Mouse (Mus musculus) liver, embryonic 14.5 days (tissue): ENCODE measurements around the gene 4930590J08Rik. TPM values are rescaled to one million over a fixed set of nuclear protein-coding genes. Genes with fewer than 3 reads are reported as not detected.

Source experiments
- ATAC-seq: fragments of 200-750 bp; cut with Nextera tagmentation; 2 replicates; pipeline ENCODE4 v1.8.0; 2017; ENCODE audit warnings: moderate number of reproducible peaks, mild to moderate bottlenecking, moderate library complexity; ENCODE audit not compliant: insufficient read depth
- DNase-seq, 3 experiments: peaks; one replicate each; pipeline ENCODE4 v3.0.0-alpha.2; 2012 to 2013; ENCODE audit warnings: low read depth in 3 of 3, low spot score in 3 of 3
- H3K27ac ChIP-seq: fragments of 300-500 bp; sonication (generic); 2 replicates; pipeline ENCODE4 v1.5.1; 2014; ENCODE audit warnings: moderate library complexity, mild to moderate bottlenecking, control low read depth, inconsistent platforms
- H3K27me3 ChIP-seq: fragments of 300-500 bp; sonication (generic); 2 replicates; pipeline ENCODE4 v1.6.1; 2014; ENCODE audit warnings: mild to moderate bottlenecking, low read length, moderate library complexity; ENCODE audit not compliant: control insufficient read depth, insufficient read depth
- H3K36me3 ChIP-seq: fragments of 300-500 bp; sonication (generic); replicated peaks from 2 replicates; pipeline ENCODE4 v1.6.1; 2014; ENCODE audit warnings: low read depth; ENCODE audit not compliant: control insufficient read depth, insufficient read depth
- H3K4me1 ChIP-seq, 2 experiments: fragments of 200-500 bp in 1 of 2; fragments of 300-500 bp in 1 of 2; sonication (generic) in 1 of 2; replicated peaks; 2 replicates each; pipeline ENCODE4 v1.6.1; 2012 to 2014; ENCODE audit warnings: antibody characterized with exemption in 1 of 2, inconsistent platforms in 1 of 2, low read length in 1 of 2; ENCODE audit not compliant: control insufficient read depth in 2 of 2, insufficient read depth in 2 of 2
- H3K4me2 ChIP-seq: fragments of 300-500 bp; sonication (generic); 2 replicates; pipeline ENCODE4 v1.6.1; 2014; ENCODE audit warnings: low read depth, mild to moderate bottlenecking, control low read depth, moderate library complexity
- H3K4me3 ChIP-seq, 2 experiments: fragments of 200-500 bp in 1 of 2; fragments of 300-500 bp in 1 of 2; sonication (generic) in 1 of 2; 2 replicates each; pipeline ENCODE4 v1.5.1; 2012 to 2014; ENCODE audit warnings: low read depth in 2 of 2, low read length in 2 of 2, mild to moderate bottlenecking in 2 of 2, control low read depth in 1 of 2, inconsistent platforms in 1 of 2, moderate library complexity in 1 of 2; ENCODE audit not compliant: insufficient read depth in 1 of 2
- H3K9ac ChIP-seq: fragments of 300-500 bp; sonication (generic); replicated peaks from 2 replicates; pipeline ENCODE4 v1.6.1; 2014; ENCODE audit warnings: mild to moderate bottlenecking, control low read depth, moderate library complexity
- H3K9me3 ChIP-seq: fragments of 300-500 bp; sonication (generic); 2 replicates; pipeline ENCODE4 v1.6.1; 2016; ENCODE audit warnings: low read length, mixed read lengths; ENCODE audit not compliant: control insufficient read depth
- CTCF ChIP-seq: IDR thresholded peaks from 2 replicates; pipeline ENCODE4 v1.5.1; 2016; ENCODE audit warnings: antibody characterized with exemption, low read depth, control low read depth
- EP300 ChIP-seq: IDR thresholded peaks from 2 replicates; pipeline ENCODE4 v1.6.1; 2016; ENCODE audit warnings: antibody characterized with exemption, low read depth
- WGBS: fragments of 180-500 bp; shearing (Covaris S2); extraction: QIAGEN DNeasy Blood & Tissue Kit; methylation state at CpG from one replicate; pipeline ENCODE4 v1.1.7; 2014; ENCODE audit not compliant: insufficient replicate concordance; 5-methylcytosine and 5-hydroxymethylcytosine counted together
- polyA plus RNA-seq, 2 experiments: library from polyadenylated mRNA; depleted of rRNA in 1 of 2; stranded (reverse) in 1 of 2; unstranded in 1 of 2; fragments of >200 nt; fragmentation: Nextera tagmentation in 1 of 2; extraction: Ambion mirVana in 1 of 2; gene quantifications; 2 replicates each; pipeline versions ENCODE4 v1.2.1 to v1.2.3; 2012 to 2014

4930590J08Rik gene
- polyA plus RNA-seq, 2 experiments, result 0.11 to 0.17 TPM

DNA sequence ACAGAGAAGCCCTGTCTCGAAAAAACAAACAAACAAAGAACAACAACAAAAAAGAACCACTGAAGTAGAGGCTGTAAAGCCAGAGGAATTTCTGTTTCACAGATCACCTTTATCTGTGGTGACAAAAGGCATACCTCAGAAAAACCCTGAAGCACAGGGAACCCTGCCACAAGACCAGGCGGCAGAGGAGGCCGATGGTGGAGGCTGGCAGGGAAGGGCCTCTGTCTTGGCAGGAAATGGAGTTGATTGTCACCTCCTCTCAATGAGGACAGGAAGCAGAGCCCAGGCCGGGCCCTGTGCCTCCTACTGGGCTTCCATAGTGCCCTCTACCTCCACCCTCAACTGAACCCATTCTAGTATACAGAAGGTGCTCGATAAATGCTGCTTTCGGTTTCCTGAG lies 71.4 kb downstream of the 4930590J08Rik start:
- H3K4me2 ChIP-seq, result no peak overlapping the region
- H3K36me3 ChIP-seq, result no peaks in the 10 kb centered on the region
- TF ChIP-seq EP300 (no peak), CTCF (no peak)
- peaks cover 20% of the 10 kb centered on the region for H3K27me3 ChIP-seq
- DNase-seq (no peak), ATAC-seq (no peak)
- H3K9me3 ChIP-seq, result no peaks in the 10 kb centered on the region
- H3K4me1 ChIP-seq, result peaks cover 0 to 14% of the 10 kb centered on the region in 2 experiments; a peak in 2 of 4 replicates
- no peak overlapping the region for H3K4me3 ChIP-seq
- WGBS, result 33% methylated on average over 6 of the region's 6 CpGs
- H3K27ac ChIP-seq, result no peak overlapping the region
- H3K9ac ChIP-seq, result no peak overlapping the region

DNA sequence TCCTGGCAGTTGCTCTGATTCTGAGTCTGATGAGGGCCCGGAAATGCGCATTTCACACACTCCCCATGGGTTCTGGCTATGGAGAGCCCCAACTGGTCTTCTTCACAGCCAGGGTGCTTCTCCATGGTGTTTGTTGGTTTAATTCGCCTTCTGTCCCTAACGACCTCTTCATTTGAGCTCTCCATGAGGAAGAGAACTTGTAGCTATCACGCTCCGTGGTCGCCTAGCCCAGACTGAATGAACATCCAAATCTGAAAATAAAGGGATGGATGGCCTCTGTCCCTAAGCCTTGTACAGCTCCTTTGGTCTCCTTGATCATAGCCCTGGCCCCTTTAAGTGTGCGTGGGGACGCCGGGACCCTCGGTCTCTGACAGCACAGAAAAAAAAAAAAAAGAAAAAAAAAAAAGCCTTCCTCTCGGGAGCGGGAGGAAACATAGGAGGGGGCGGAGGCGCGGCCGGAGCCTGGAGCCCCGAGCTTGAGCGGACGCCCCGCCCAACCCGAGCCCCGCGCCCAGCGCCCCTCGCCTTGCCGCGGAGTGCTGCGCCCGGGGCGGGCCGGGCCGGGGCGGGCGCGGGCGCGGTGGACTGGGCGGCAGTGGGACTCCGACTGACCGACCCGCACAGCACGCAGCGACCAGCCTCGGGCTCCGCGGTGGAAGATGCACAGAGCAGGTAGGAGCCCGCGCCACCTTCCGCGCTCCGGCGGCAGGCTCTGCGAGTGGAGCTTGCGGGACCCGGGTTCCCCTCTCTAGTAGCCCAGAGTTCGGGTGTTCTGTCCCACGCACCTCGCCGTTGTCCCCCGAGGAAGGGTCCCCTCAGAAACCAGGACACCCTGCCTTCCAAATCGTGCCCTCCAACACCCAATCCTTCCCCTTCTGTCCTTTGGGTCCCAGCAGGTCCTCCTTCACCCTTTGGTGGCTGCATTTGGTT lies 76.0 kb downstream of the 4930590J08Rik start, which contains the start of gene Fgd5:
Fgd5 (plus strand) TSS at position 508 of the 930 bp plus-strand sequence.
- H3K4me1 ChIP-seq, result no peaks in the 10 kb centered on the region
- H3K27me3 ChIP-seq, result peaks cover 35% of the 10 kb centered on the region
- no peaks in the 10 kb centered on the region for H3K9me3 ChIP-seq
- TF ChIP-seq EP300 (no peak), CTCF (no peak)
- no peaks in the 10 kb centered on the region for H3K36me3 ChIP-seq
- H3K4me2 ChIP-seq, result peak within 1 kb of the TSS; percentile 58
- H3K9ac ChIP-seq, result no peak within 1 kb of the TSS
- 2% methylated on average over 59 of the region's 62 CpGs for WGBS
- no peak for DNase-seq
- peak; percentile 13; the same call in 1 of the 2 replicates for ATAC-seq
- no peak within 1 kb of the TSS for H3K27ac ChIP-seq
- H3K4me3 ChIP-seq, result peak within 1 kb of the TSS; percentile 50 to 58

DNA sequence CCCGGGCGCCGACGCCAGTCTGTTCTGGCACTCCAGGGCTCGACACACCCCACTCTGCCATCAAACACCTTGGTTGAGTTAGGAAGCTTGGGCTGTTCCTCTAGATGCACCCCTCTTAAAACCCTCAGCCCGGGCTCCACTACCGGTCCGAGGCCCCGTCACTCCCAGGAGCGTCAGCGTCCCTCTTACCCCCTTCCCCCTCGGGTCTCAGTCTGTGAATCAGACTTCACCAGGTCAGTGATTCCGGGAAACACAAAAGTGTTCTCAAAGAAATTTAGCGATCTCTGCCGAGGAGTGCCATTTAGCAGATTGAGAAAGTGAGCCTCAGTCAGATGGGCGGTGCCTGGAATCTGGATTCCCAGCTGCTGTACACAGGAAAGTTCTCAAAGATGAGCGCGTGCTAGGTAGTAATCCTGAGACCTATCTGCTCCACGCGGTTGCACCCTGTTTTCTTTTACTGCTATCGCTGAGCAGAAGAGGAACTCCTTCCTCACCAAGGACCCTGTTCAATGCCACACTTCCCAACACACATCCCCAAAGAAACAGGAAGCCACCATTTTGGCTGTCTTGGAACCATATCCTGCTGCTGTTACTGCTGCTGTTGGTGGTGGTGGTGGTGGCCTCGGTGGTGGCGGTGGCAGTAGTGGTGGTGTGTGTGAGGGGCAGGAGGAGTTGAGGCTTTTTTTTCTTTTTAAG lies 76.8 kb downstream of the 4930590J08Rik start:
- no peak overlapping the region for H3K27ac ChIP-seq
- peaks cover 35% of the 10 kb centered on the region for H3K27me3 ChIP-seq
- DNase-seq (no peak), ATAC-seq (no peak)
- no peaks in the 10 kb centered on the region for H3K9me3 ChIP-seq
- no peaks in the 10 kb centered on the region for H3K36me3 ChIP-seq
- 3% methylated on average over 23 of the region's 23 CpGs for WGBS
- peak overlapping the region; percentile 50 to 58 for H3K4me3 ChIP-seq
- TF ChIP-seq CTCF, result no peak
- TF ChIP-seq EP300, result no peak
- H3K4me1 ChIP-seq, result no peaks in the 10 kb centered on the region
- peak overlapping the region; percentile 58 for H3K4me2 ChIP-seq
- no peak overlapping the region for H3K9ac ChIP-seq

- no peak overlapping the region for H3K9ac ChIP-seq
- ATAC-seq (no peak), DNase-seq (no peak)
- H3K4me3 ChIP-seq, result peak overlapping the region in 1 of 2 experiments; percentile 6; a peak in 2 of 4 replicates
- peaks cover 35% of the 10 kb centered on the region for H3K27me3 ChIP-seq
- no peak overlapping the region for H3K4me2 ChIP-seq
- no peaks in the 10 kb centered on the region for H3K9me3 ChIP-seq
- no peak overlapping the region for H3K27ac ChIP-seq
- TF ChIP-seq EP300 (no peak), CTCF (no peak)
- 34% methylated on average over 3 of the region's 3 CpGs for WGBS
- no peaks in the 10 kb centered on the region for H3K4me1 ChIP-seq
- no peaks in the 10 kb centered on the region for H3K36me3 ChIP-seq
These were observed 77.4 kb downstream of the 4930590J08Rik start for GRCm38 (mm10) chr6:91980011-91980410.

GRCm38 (mm10) chr6:91990101-91990500 lies 87.5 kb downstream of the 4930590J08Rik start:
- no peak overlapping the region for H3K4me3 ChIP-seq
- H3K4me2 ChIP-seq, result no peak overlapping the region
- ATAC-seq, result no peak
- WGBS, result 79% methylated on average over 8 of the region's 8 CpGs
- no peak for DNase-seq
- H3K27ac ChIP-seq, result no peak overlapping the region
- TF ChIP-seq EP300, result no peak
- peaks cover 33 to 35% of the 10 kb centered on the region in 2 experiments for H3K4me1 ChIP-seq
- H3K36me3 ChIP-seq, result no peaks in the 10 kb centered on the region
- H3K27me3 ChIP-seq, result no peaks in the 10 kb centered on the region
- H3K9ac ChIP-seq, result no peak overlapping the region
- H3K9me3 ChIP-seq, result no peaks in the 10 kb centered on the region
